Mouse (Mus musculus) heart, adult 2 months (tissue): ENCODE results near the gene Olfr651.

Source experiments
- CTCF ChIP-seq: fragments of 200-600 bp; IDR thresholded peaks from 2 replicates; pipeline ENCODE4 v1.8.1; 2022; ENCODE audit warnings: antibody characterized with exemption, mild to moderate bottlenecking, moderate library complexity
- EP300 ChIP-seq: fragments of 200-500 bp; IDR thresholded peaks from 2 replicates; pipeline ENCODE4 v1.6.1; 2011; ENCODE audit warnings: low read depth, low read length, control low read depth; ENCODE audit not compliant: insufficient read depth
- POLR2A ChIP-seq: fragments of 200-500 bp; IDR thresholded peaks from 2 replicates; pipeline ENCODE4 v1.6.1; 2011; ENCODE audit warnings: mild to moderate bottlenecking, low read depth, low read length, control low read depth; ENCODE audit not compliant: insufficient read depth

- no peak for TF ChIP-seq CTCF
- TF ChIP-seq POLR2A = no peak
- no peak for TF ChIP-seq EP300
Measured at GRCm38 (mm10) chr7:104580846-104581245, 30.9 kb downstream of the Olfr651 start.
